Mouse (Mus musculus): Measurements from ENCODE around the gene B3gat2. TPM values are rescaled to one million over a fixed set of nuclear protein-coding genes. Genes with fewer than 3 reads are reported as not detected.

Gene B3gat2
- polyA plus RNA-seq, 1 experiment from 2014 or later = 0.55 TPM

- H3K9me3 ChIP-seq = no peaks in the 10 kb centered on the region
- H3K4me1 ChIP-seq (replicated peaks) = no peaks in the 10 kb centered on the region
- no peak overlapping the region for H3K4me2 ChIP-seq
- no peak overlapping the region for H3K9ac ChIP-seq (replicated peaks)
- no peaks in the 10 kb centered on the region for H3K27me3 ChIP-seq
- 89% methylated on average over 4 of the region's 4 CpGs for WGBS
- no peak overlapping the region for H3K4me3 ChIP-seq (replicated peaks)
- no peak for ATAC-seq (ENCODE audit: insufficient number of reproducible peaks, insufficient read depth, low FRiP score, low TSS enrichment, low read depth)
- no peak overlapping the region for H3K27ac ChIP-seq
- no peaks in the 10 kb centered on the region for H3K36me3 ChIP-seq
Measured at GRCm38 (mm10) chr1:23836630-23837029, 75.1 kb downstream of the B3gat2 start.

GRCm38 (mm10) chr1:23840924-23841323 lies 79.4 kb downstream of the B3gat2 start:
- no peak overlapping the region for H3K4me2 ChIP-seq
- no peak overlapping the region for H3K9ac ChIP-seq (replicated peaks)

GRCm38 (mm10) chr1:23842629-23843028 lies 81.1 kb downstream of the B3gat2 start:
- 56% methylated on average over 3 of the region's 3 CpGs for WGBS
- Histone ChIP-seq H3K4me3 (replicated peaks) (no peak overlapping the region), H3K4me1 (replicated peaks) (no peaks in the 10 kb centered on the region), H3K27me3 (no peaks in the 10 kb centered on the region), H3K9ac (replicated peaks) (no peak overlapping the region), H3K36me3 (peaks cover 38% of the 10 kb centered on the region), H3K4me2 (no peak overlapping the region), H3K27ac (no peak overlapping the region), H3K9me3 (no peaks in the 10 kb centered on the region)
- ATAC-seq (ENCODE audit: insufficient number of reproducible peaks, insufficient read depth, low FRiP score, low TSS enrichment, low read depth) = no peak

More at GRCm38 (mm10) chr1:23840924-23841323, 79.4 kb downstream of the B3gat2 start:
- H3K9me3 ChIP-seq = no peaks in the 10 kb centered on the region
- no peak overlapping the region for H3K27ac ChIP-seq
- H3K36me3 ChIP-seq = peaks cover 25% of the 10 kb centered on the region
- H3K4me3 ChIP-seq (replicated peaks) = no peak overlapping the region
- no peaks in the 10 kb centered on the region for H3K27me3 ChIP-seq
- H3K4me1 ChIP-seq (replicated peaks) = no peaks in the 10 kb centered on the region
- no peak for ATAC-seq (ENCODE audit: insufficient number of reproducible peaks, insufficient read depth, low FRiP score, low TSS enrichment, low read depth)

- no peak for ATAC-seq (ENCODE audit: insufficient number of reproducible peaks, insufficient read depth, low FRiP score, low TSS enrichment, low read depth)
- H3K4me2 ChIP-seq = no peak overlapping the region
- no peak overlapping the region for H3K9ac ChIP-seq (replicated peaks)
- no peaks in the 10 kb centered on the region for H3K4me1 ChIP-seq (replicated peaks)
- no peak overlapping the region for H3K27ac ChIP-seq
- H3K9me3 ChIP-seq = no peaks in the 10 kb centered on the region
- H3K36me3 ChIP-seq = peaks cover 47% of the 10 kb centered on the region
- WGBS = 91% methylated on average over 7 of the region's 7 CpGs
- H3K27me3 ChIP-seq = no peaks in the 10 kb centered on the region
- no peak overlapping the region for H3K4me3 ChIP-seq (replicated peaks)
Measured at GRCm38 (mm10) chr1:23843790-23844189, 82.2 kb downstream of the B3gat2 start.

GRCm38 (mm10) chr1:23845007-23845406 lies 83.5 kb downstream of the B3gat2 start:
- Histone ChIP-seq H3K36me3 (peaks cover 52% of the 10 kb centered on the region), H3K27ac (no peak overlapping the region), H3K9ac (replicated peaks) (no peak overlapping the region), H3K4me3 (replicated peaks) (no peak overlapping the region), H3K4me2 (no peak overlapping the region), H3K27me3 (no peaks in the 10 kb centered on the region), H3K4me1 (replicated peaks) (no peaks in the 10 kb centered on the region), H3K9me3 (no peaks in the 10 kb centered on the region)
- 92% methylated on average over 10 of the region's 10 CpGs for WGBS
- no peak for ATAC-seq (ENCODE audit: insufficient number of reproducible peaks, insufficient read depth, low FRiP score, low TSS enrichment, low read depth)

GRCm38 (mm10) chr1:23846044-23846680 lies 84.6 kb downstream of the B3gat2 start:
- Histone ChIP-seq H3K4me1 (replicated peaks) (no peaks in the 10 kb centered on the region), H3K27ac (no peak overlapping the region), H3K4me3 (replicated peaks) (no peak overlapping the region), H3K9ac (replicated peaks) (no peak overlapping the region), H3K4me2 (no peak overlapping the region), H3K36me3 (peaks cover 52% of the 10 kb centered on the region), H3K9me3 (no peaks in the 10 kb centered on the region), H3K27me3 (no peaks in the 10 kb centered on the region)
- no peak for ATAC-seq (ENCODE audit: insufficient number of reproducible peaks, insufficient read depth, low FRiP score, low TSS enrichment, low read depth)
- WGBS = 83% methylated on average over 10 of the region's 10 CpGs

- no peak overlapping the region for H3K27ac ChIP-seq
- ATAC-seq (ENCODE audit: insufficient number of reproducible peaks, insufficient read depth, low FRiP score, low TSS enrichment, low read depth) = no peak
- H3K4me1 ChIP-seq (replicated peaks) = no peaks in the 10 kb centered on the region
- no peak overlapping the region for H3K4me2 ChIP-seq
- H3K36me3 ChIP-seq = peaks cover 41% of the 10 kb centered on the region
- H3K9ac ChIP-seq (replicated peaks) = no peak overlapping the region
- no peaks in the 10 kb centered on the region for H3K27me3 ChIP-seq
- WGBS = 79% methylated on average over 3 of the region's 3 CpGs
- no peak overlapping the region for H3K4me3 ChIP-seq (replicated peaks)
- no peaks in the 10 kb centered on the region for H3K9me3 ChIP-seq
Measured at GRCm38 (mm10) chr1:23855623-23856022, 94.1 kb downstream of the B3gat2 start.

GRCm38 (mm10) chr1:23860944-23861343 lies 99.4 kb downstream of the B3gat2 start:
- H3K9ac ChIP-seq (replicated peaks) = no peak overlapping the region
- WGBS = 92% methylated on average over 2 of the region's 2 CpGs
- H3K9me3 ChIP-seq = no peaks in the 10 kb centered on the region
- no peak overlapping the region for H3K27ac ChIP-seq
- no peaks in the 10 kb centered on the region for H3K4me1 ChIP-seq (replicated peaks)
- H3K27me3 ChIP-seq = no peaks in the 10 kb centered on the region
- no peak overlapping the region for H3K4me2 ChIP-seq
- H3K36me3 ChIP-seq = peaks cover 38% of the 10 kb centered on the region
- no peak for ATAC-seq (ENCODE audit: insufficient number of reproducible peaks, insufficient read depth, low FRiP score, low TSS enrichment, low read depth)
- no peak overlapping the region for H3K4me3 ChIP-seq (replicated peaks)

GRCm38 (mm10) chr1:23865566-23865965 lies 104.0 kb downstream of the B3gat2 start:
- Histone ChIP-seq H3K4me1 (replicated peaks) (no peaks in the 10 kb centered on the region), H3K4me3 (replicated peaks) (no peak overlapping the region), H3K27ac (no peak overlapping the region), H3K27me3 (no peaks in the 10 kb centered on the region), H3K4me2 (no peak overlapping the region), H3K36me3 (peaks cover 9% of the 10 kb centered on the region; the same call in 1 of the 2 replicates), H3K9ac (replicated peaks) (no peak overlapping the region), H3K9me3 (no peaks in the 10 kb centered on the region)
- no peak for ATAC-seq (ENCODE audit: insufficient number of reproducible peaks, insufficient read depth, low FRiP score, low TSS enrichment, low read depth)
- 98% methylated on average over 7 of the region's 7 CpGs for WGBS

- Histone ChIP-seq H3K27ac (no peak overlapping the region), H3K9ac (replicated peaks) (no peak overlapping the region), H3K36me3 (peaks cover 9% of the 10 kb centered on the region; the same call in 1 of the 2 replicates), H3K27me3 (no peaks in the 10 kb centered on the region), H3K4me2 (no peak overlapping the region), H3K4me3 (replicated peaks) (no peak overlapping the region), H3K4me1 (replicated peaks) (no peaks in the 10 kb centered on the region), H3K9me3 (no peaks in the 10 kb centered on the region)
- 78% methylated on average over 2 of the region's 2 CpGs for WGBS
- ATAC-seq (ENCODE audit: insufficient number of reproducible peaks, insufficient read depth, low FRiP score, low TSS enrichment, low read depth) = no peak
Measured at GRCm38 (mm10) chr1:23867350-23867862, 105.9 kb downstream of the B3gat2 start.

- Histone ChIP-seq H3K27me3 (no peaks in the 10 kb centered on the region), H3K4me3 (replicated peaks) (no peak overlapping the region), H3K4me1 (replicated peaks) (no peaks in the 10 kb centered on the region), H3K9ac (replicated peaks) (no peak overlapping the region), H3K9me3 (no peaks in the 10 kb centered on the region), H3K4me2 (no peak overlapping the region), H3K27ac (no peak overlapping the region), H3K36me3 (peaks cover 24% of the 10 kb centered on the region)
- WGBS = 96% methylated on average over 1 of the region's 1 CpGs
- ATAC-seq (ENCODE audit: insufficient number of reproducible peaks, insufficient read depth, low FRiP score, low TSS enrichment, low read depth) = no peak
Measured at GRCm38 (mm10) chr1:23872194-23872593, 110.6 kb downstream of the B3gat2 start.

GRCm38 (mm10) chr1:23882681-23883080 lies 121.1 kb downstream of the B3gat2 start:
- WGBS = 98% methylated on average over 1 of the region's 1 CpGs
- Histone ChIP-seq H3K4me2 (no peak overlapping the region), H3K9me3 (no peaks in the 10 kb centered on the region), H3K27ac (no peak overlapping the region), H3K36me3 (no peaks in the 10 kb centered on the region), H3K4me3 (replicated peaks) (no peak overlapping the region), H3K4me1 (replicated peaks) (no peaks in the 10 kb centered on the region), H3K9ac (replicated peaks) (no peak overlapping the region), H3K27me3 (no peaks in the 10 kb centered on the region)
- no peak for ATAC-seq (ENCODE audit: insufficient number of reproducible peaks, insufficient read depth, low FRiP score, low TSS enrichment, low read depth)
